Mouse (Mus musculus): ENCODE data around the gene Hspa1b. TPM values are rescaled to one million over a fixed set of nuclear protein-coding genes. Genes with fewer than 3 reads are reported as not detected.
"Not testable (repeated sequence)": the region's sequence is repeated elsewhere in the genome, so short reads cannot be mapped to it uniquely, and the experiment has no call there.

Hspa1b gene
- total RNA-seq, 2 experiments from 2014 or later = 2.8 to 4.5 TPM

- intact Hi-C loops (cut with DNase I) = loop anchor here (2.0 to 10.0 kb wide), 2 partner anchors 49 to 133 kb away; partner anchors contain the start of genes Nelfe, Neu1 and Skiv2l
- DNase-seq = no peak
These were observed 25.2 kb upstream of the Hspa1b start for GRCm38 (mm10) chr17:34984218-34984617.

GRCm38 (mm10) chr17:34982328-34982727 is 23.3 kb upstream of the Hspa1b start:
- no peak for DNase-seq
- intact Hi-C loops (cut with DNase I) = loop anchor here (2.0 to 10.0 kb wide), 2 partner anchors 18 to 48 kb away; partner anchors contain the start of genes Neu1 and Vars

- intact Hi-C loops (cut with DNase I) = loop anchor here (1.0 to 10.0 kb wide), 3 partner anchors 19 to 47 kb away; partner anchors contain the start of genes Neu1 and Vars
- peak; percentile 90 to 97 for DNase-seq
These were observed 22.7 kb upstream of the Hspa1b start, which contains the start of gene Lsm2 for GRCm38 (mm10) chr17:34981690-34982180. Lsm2 (plus strand) TSS chr17:34981862.

GRCm38 (mm10) chr17:34980655-34981054 is 21.6 kb upstream of the Hspa1b start:
- DNase-seq = peak in 1 of 2 experiments; percentile 44
- intact Hi-C loops (cut with DNase I) = loop anchor here (1.0 to 10.0 kb wide), 2 partner anchors 28 to 46 kb away; partner anchors contain the start of gene Neu1

- intact Hi-C loops (cut with DNase I) = loop anchor here (10.0 kb wide), 1 partner anchor 45 kb away; the partner anchor contains the start of gene Neu1
- DNase-seq = no peak
These were observed 20.6 kb upstream of the Hspa1b start for GRCm38 (mm10) chr17:34979631-34980030.

- DNase-seq = no peak
- intact Hi-C loops (cut with DNase I) = loop anchor here (1.0 kb wide), 1 partner anchor 23 kb away; no protein-coding TSS in a partner anchor
These were observed 19.2 kb upstream of the Hspa1b start for GRCm38 (mm10) chr17:34978239-34978638.

GRCm38 (mm10) chr17:34977000-34977399 is 18.0 kb upstream of the Hspa1b start:
- no peak for DNase-seq
- intact Hi-C loops (cut with DNase I) = no loop called here

- intact Hi-C loops (cut with DNase I) = no loop called here
- DNase-seq = no peak
These were observed 16.8 kb upstream of the Hspa1b start for GRCm38 (mm10) chr17:34975581-34976492.

GRCm38 (mm10) chr17:34972069-34972749 is 13.2 kb upstream of the Hspa1b start, which contains the start of the genes Hspa1a and Hspa1l:
Hspa1a (minus strand) TSS chr17:34972156.
Hspa1l (plus strand) TSS chr17:34972703.
- intact Hi-C loops (cut with DNase I) = not testable (repeated sequence)
- peak; percentile 91 to 93 for DNase-seq

GRCm38 (mm10) chr17:34971694-34972068 is 12.6 kb upstream of the Hspa1b start:
- DNase-seq; intact Hi-C loops (cut with DNase I): not testable (repeated sequence)

- intact Hi-C loops (cut with DNase I); DNase-seq: not testable (repeated sequence)
These were observed 11.8 kb upstream of the Hspa1b start for GRCm38 (mm10) chr17:34970850-34971249.

- intact Hi-C loops (cut with DNase I); DNase-seq: not testable (repeated sequence)
These were observed 10.8 kb upstream of the Hspa1b start, which contains the start of gene Gm20481 for GRCm38 (mm10) chr17:34969822-34970221. Gm20481 (plus strand) TSS chr17:34969912.

- no peak for DNase-seq
- intact Hi-C loops (cut with DNase I) = no loop called here
These were observed 6.6 kb upstream of the Hspa1b start for GRCm38 (mm10) chr17:34965627-34966026.

GRCm38 (mm10) chr17:34964640-34965049 is 5.6 kb upstream of the Hspa1b start:
- intact Hi-C loops (cut with DNase I) = no loop called here
- DNase-seq = no peak

- DNase-seq = no peak
These were observed 3.8 kb upstream of the Hspa1b start for GRCm38 (mm10) chr17:34962841-34963240.

GRCm38 (mm10) chr17:34962125-34962524 is 3.1 kb upstream of the Hspa1b start:
- intact Hi-C loops (cut with DNase I) = no loop called here
- DNase-seq = no peak

More at GRCm38 (mm10) chr17:34962841-34963240, 3.8 kb upstream of the Hspa1b start:
- intact Hi-C loops (cut with DNase I) = no loop called here

- intact Hi-C loops (cut with DNase I) = no loop called here
- no peak for DNase-seq
These were observed 1.9 kb upstream of the Hspa1b start for GRCm38 (mm10) chr17:34960702-34961493.

GRCm38 (mm10) chr17:34959881-34960515 is 960 bp upstream of the Hspa1b start:
- peak in 1 of 2 experiments; percentile 54 for DNase-seq
- intact Hi-C loops (cut with DNase I) = no loop called here

GRCm38 (mm10) chr17:34958734-34959129 is 306 bp downstream of the Hspa1b start:
- intact Hi-C loops (cut with DNase I); DNase-seq: not testable (repeated sequence)

Data from heart, postnatal 36 days (tissue).